Comparison of ENCODE assay signal across 10 mouse cellular contexts in the genomic region with DNA sequence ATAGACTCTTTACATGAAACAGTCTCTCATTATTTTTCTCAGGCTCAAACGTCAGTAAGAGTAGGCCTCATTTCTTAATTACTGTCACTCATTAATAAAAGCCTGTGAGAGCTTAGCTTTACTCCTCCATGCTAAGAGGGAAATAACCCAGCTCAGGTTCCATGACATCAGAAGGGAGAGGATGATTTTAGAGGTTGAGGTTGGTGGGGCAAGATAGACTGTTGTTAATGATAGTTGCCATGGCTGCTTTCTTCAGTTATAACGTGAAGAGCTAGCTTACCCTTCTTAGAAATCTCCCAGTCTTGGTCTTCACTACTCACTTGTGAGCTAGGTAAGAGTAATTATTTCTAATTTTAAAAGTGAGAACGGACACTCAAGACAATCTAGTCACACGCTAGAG. TPM values are rescaled to one million over a fixed set of nuclear protein-coding genes. Genes with fewer than 3 reads are reported as not detected.
DNase-seq lines count a peak whose midpoint lies in the region; ATAC-seq and TF ChIP-seq lines count a peak whose summit lies in the region.
"Had no signal": no experiment of that assay in that cellular context is flagged by ENCODE, and none has a peak within 500 bp of the region (broad histone marks: within the 10 kb centered on the region; RNA-seq: fewer than 3 reads in every experiment).

No protein-coding gene starts in this region.

- ATAC-seq in heart, embryonic 16.5 days (replicated peaks; ENCODE audit: extremely low read depth, insufficient read depth, low FRiP score) = no peak
- no peak for ATAC-seq in hindbrain, embryonic 15.5 days (ENCODE audit: low FRiP score, low read depth)
- no peak for ATAC-seq in midbrain, postnatal 0 days (ENCODE audit: low FRiP score)

- no peak overlapping the region for H3K27ac ChIP-seq in heart, embryonic 16.5 days (ENCODE audit: low read length)
- no peak overlapping the region for H3K27ac ChIP-seq in hindbrain, embryonic 15.5 days (replicated peaks)
- H3K27ac ChIP-seq in midbrain, postnatal 0 days (ENCODE audit: low read depth, low read length) = no peak overlapping the region

- TF ChIP-seq CTCF in midbrain, postnatal 0 days (IDR thresholded peaks at IDR 0.05) = no peak

- H3K4me3 ChIP-seq in heart, embryonic 16.5 days (ENCODE audit: low read length) = no peak overlapping the region
- peak overlapping the region; percentile 95 for H3K4me3 ChIP-seq in hindbrain, embryonic 15.5 days
- 0 out of 2 replicates have a peak overlapping the region, but pooled peaks have one; percentile 3 for H3K4me3 ChIP-seq in midbrain, postnatal 0 days (ENCODE audit: low read depth, low read length)

- peak overlapping the region; percentile 38; the same call in 1 of the 2 replicates for H3K4me2 ChIP-seq in heart, embryonic 16.5 days (ENCODE audit: low read depth, low read length)
- H3K4me2 ChIP-seq in hindbrain, embryonic 15.5 days = peak overlapping the region; percentile 85
- H3K4me2 ChIP-seq in midbrain, postnatal 0 days (ENCODE audit: low read depth, low read length, poor library complexity, severe bottlenecking) = peak overlapping the region; percentile 64

- DNase-seq in heart, postnatal 25 days (ENCODE audit: low spot score) = no peak
- DNase-seq in MEL-GATA-1-ER (ENCODE audit: extremely low read depth, low read depth) = peak; percentile 44
- DNase-seq in midbrain, postnatal 0 days (ENCODE audit: low spot score) = no peak
- no peak for DNase-seq in thymus, postnatal 36 days
- no peak for DNase-seq in thymus, postnatal 0 days (ENCODE audit: low spot score)
- no peak for DNase-seq in frontal cortex, postnatal 36 days (ENCODE audit: low spot score in 2 of 2)
- DNase-seq: cerebellum, adult 8-10 months; thymus, postnatal 14 days had no signal

- H3K36me3 ChIP-seq in heart, embryonic 16.5 days (ENCODE audit: control insufficient read depth, insufficient read depth) = 0 out of 2 replicates have a peak, but pooled peaks cover 2% of the 10 kb centered on the region
- H3K36me3 ChIP-seq in hindbrain, embryonic 15.5 days = no peaks in the 10 kb centered on the region
- no peaks in the 10 kb centered on the region for H3K36me3 ChIP-seq in midbrain, postnatal 0 days (ENCODE audit: insufficient read depth, low read length)

- H3K27me3 ChIP-seq in heart, embryonic 16.5 days (ENCODE audit: control insufficient read depth, insufficient read depth, low read length) = no peaks in the 10 kb centered on the region
- H3K27me3 ChIP-seq in hindbrain, embryonic 15.5 days = no peaks in the 10 kb centered on the region
- H3K27me3 ChIP-seq in midbrain, postnatal 0 days (ENCODE audit: insufficient read depth, low read length) = no peaks in the 10 kb centered on the region

- intact Hi-C loops in heart, postnatal 25 days (cut with DNase I) = no loop called here

- H3K4me1 ChIP-seq in heart, embryonic 16.5 days (ENCODE audit: control insufficient read depth, insufficient read depth, low read length) = peaks cover 16% of the 10 kb centered on the region
- H3K4me1 ChIP-seq in hindbrain, embryonic 15.5 days (replicated peaks) = peaks cover 22% of the 10 kb centered on the region
- peaks cover 8% of the 10 kb centered on the region; the same call in 1 of the 2 replicates for H3K4me1 ChIP-seq in midbrain, postnatal 0 days (ENCODE audit: insufficient read depth, low read length)

- no peak overlapping the region for H3K9ac ChIP-seq in heart, embryonic 16.5 days (ENCODE audit: low read length)
- H3K9ac ChIP-seq in hindbrain, embryonic 15.5 days = no peak overlapping the region
- H3K9ac ChIP-seq in midbrain, postnatal 0 days (replicated peaks; ENCODE audit: low read length, poor library complexity, severe bottlenecking) = no peak overlapping the region

- no peaks in the 10 kb centered on the region for H3K9me3 ChIP-seq in heart, embryonic 16.5 days (replicated peaks; ENCODE audit: control insufficient read depth, low read length)
- no peaks in the 10 kb centered on the region for H3K9me3 ChIP-seq in hindbrain, embryonic 15.5 days
- no peaks in the 10 kb centered on the region for H3K9me3 ChIP-seq in midbrain, postnatal 0 days (ENCODE audit: low read length)

- WGBS in heart, embryonic 16.5 days = 56% methylated on average over 4 of the region's 4 CpGs
- WGBS in hindbrain, embryonic 15.5 days = 38% methylated on average over 4 of the region's 4 CpGs
- WGBS in midbrain, postnatal 0 days = 59% methylated on average over 4 of the region's 4 CpGs

RNA-seq across cellular contexts. Expression of gene Zdhhc13, which starts 1.3 kb away (rescaled TPM):
- 30.5 and 33.6 TPM in 2 replicates for polyA plus RNA-seq in heart, embryonic 16.5 days (2015; fragmentation: Nextera tagmentation; extraction: Ambion mirVana)
- 10 to 100 TPM; 11.0 to 12.9 TPM for total RNA-seq in heart, postnatal 25 days (2021)
- polyA plus RNA-seq in hindbrain, embryonic 15.5 days (2015; fragmentation: Nextera tagmentation; extraction: Ambion mirVana) = 35.8 and 37.9 TPM in 2 replicates
- total RNA-seq in midbrain, postnatal 0 days (2014; rRNA removed) = 37.3 and 43.0 TPM in 2 replicates
- polyA plus RNA-seq in midbrain, postnatal 0 days (2015; fragmentation: Nextera tagmentation; extraction: Ambion mirVana) = 21.2 and 24.3 TPM in 2 replicates
- polyA plus RNA-seq in thymus, postnatal 0 days (2015; fragmentation: Nextera tagmentation; extraction: Ambion mirVana) = 22.5 and 26.6 TPM in 2 replicates

RNA-seq across cellular contexts. Expression of gene Csrp3, which starts 57.7 kb away (rescaled TPM):
- 1,973 and 1,982 TPM in 2 replicates for polyA plus RNA-seq in heart, embryonic 16.5 days (2015; fragmentation: Nextera tagmentation; extraction: Ambion mirVana)
- total RNA-seq in heart, postnatal 25 days (2021) = 1,000 to 10,000 TPM; 2,113 to 2,237 TPM
- 0.47 and 0.56 TPM in 2 replicates for polyA plus RNA-seq in hindbrain, embryonic 15.5 days (2015; fragmentation: Nextera tagmentation; extraction: Ambion mirVana)
- total RNA-seq in midbrain, postnatal 0 days (2014; rRNA removed) = 0.42 TPM in 1 of 2 replicates, not detected in the other
- polyA plus RNA-seq in midbrain, postnatal 0 days (2015; fragmentation: Nextera tagmentation; extraction: Ambion mirVana) = 0.20 and 0.23 TPM in 2 replicates
- 0.27 and 0.59 TPM in 2 replicates for polyA plus RNA-seq in thymus, postnatal 0 days (2015; fragmentation: Nextera tagmentation; extraction: Ambion mirVana)

Comparison
In these comparisons a context has a peak if more than half of its experiments do, and no peak if none do; other contexts are left out.
1. RNA of gene Csrp3, which starts 57.7 kb away (polyA plus RNA-seq): 1,973 to 1,982 TPM in heart, embryonic 16.5 days; 0.47 to 0.56 TPM in hindbrain, embryonic 15.5 days, 0.27 to 0.59 TPM in thymus, postnatal 0 days and 0.20 to 0.23 TPM in midbrain, postnatal 0 days; every median in the first group is over 1,000 times any median in the second.
2. Peak in every context shown above with its lines, with median percentiles within 50 percentile points of each other: H3K4me2 ChIP-seq.